Mouse (Mus musculus): ENCODE results near the gene Cisd1.

GRCm38 (mm10) chr10:71354947-71355346 is 10.2 kb upstream of the Cisd1 start:
- no peak for TF ChIP-seq EP300 (IDR thresholded peaks at IDR 0.05; ENCODE audit: low read depth)
- TF ChIP-seq CTCF (IDR thresholded peaks at IDR 0.05; ENCODE audit: low read depth): no peak
